Mouse (Mus musculus) bone marrow, adult 2 months (tissue): ENCODE data around the gene Ehbp1.

Experiments
- CTCF ChIP-seq: fragments of 200-500 bp; IDR thresholded peaks from 2 replicates; pipeline ENCODE4 v1.5.1; 2011; ENCODE audit warnings: low read length, control low read depth; ENCODE audit not compliant: control insufficient read depth, insufficient read depth
- POLR2A ChIP-seq: fragments of 200-500 bp; IDR thresholded peaks from 2 replicates; pipeline ENCODE4 v1.6.1; 2011; ENCODE audit warnings: low read depth, mild to moderate bottlenecking, control low read depth, low read length, borderline replicate concordance; ENCODE audit not compliant: control insufficient read depth

DNA sequence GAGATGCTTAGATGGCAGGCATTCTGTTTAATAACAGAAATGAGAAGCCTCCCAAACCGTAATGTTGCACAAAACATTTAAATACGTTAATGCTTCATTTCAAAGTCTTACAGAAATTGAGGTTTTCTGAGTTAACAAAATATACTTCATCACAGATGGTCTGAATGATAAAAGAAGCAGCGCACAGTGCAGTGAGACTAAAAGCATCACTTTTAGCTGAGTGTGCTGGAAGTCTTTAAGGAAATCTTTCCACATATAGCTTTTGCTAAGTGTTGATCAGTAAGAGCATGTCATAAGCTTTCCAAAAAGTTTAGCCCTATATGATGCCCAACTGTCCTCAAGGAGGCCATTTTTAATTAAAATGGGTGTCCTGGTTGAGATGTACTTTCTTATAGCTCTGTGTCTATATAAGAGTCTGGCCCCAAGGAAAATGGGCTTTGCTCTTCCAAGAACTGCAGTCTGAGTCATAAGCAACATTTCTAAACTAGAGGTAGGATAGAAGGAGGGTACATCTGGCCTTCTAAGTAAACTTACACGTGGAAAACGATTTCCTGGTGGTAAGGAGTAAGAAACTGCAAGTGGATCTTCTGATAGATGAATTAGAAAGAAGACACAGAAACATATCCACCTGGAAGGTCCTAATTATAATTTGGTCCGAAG lies 12.0 kb upstream of the Ehbp1 start:
- TF ChIP-seq POLR2A, result no peak
- no peak for TF ChIP-seq CTCF
